Mouse (Mus musculus): Measurements from ENCODE around the gene Tmem115. TPM values are rescaled to one million over a fixed set of nuclear protein-coding genes. Genes with fewer than 3 reads are reported as not detected.

Tmem115 gene
- polyA plus RNA-seq, 1 experiment from 2014 or later = 46.0 TPM

GRCm38 (mm10) chr9:107496359-107496758 lies 37.4 kb upstream of the Tmem115 start:
- Histone ChIP-seq H3K27ac (ENCODE audit: low read depth, low read length) (no peak overlapping the region), H3K9ac (ENCODE audit: low read depth, low read length) (no peak overlapping the region), H3K4me3 (ENCODE audit: low read length) (no peak overlapping the region), H3K27me3 (replicated peaks; ENCODE audit: control insufficient read depth, insufficient read depth, low read length) (no peaks in the 10 kb centered on the region), H3K4me1 (ENCODE audit: control insufficient read depth, insufficient read depth, low read depth, low read length) (no peaks in the 10 kb centered on the region), H3K4me2 (ENCODE audit: low read length) (no peak overlapping the region), H3K9me3 (ENCODE audit: control insufficient read depth, low read length) (no peaks in the 10 kb centered on the region), H3K36me3 (ENCODE audit: control insufficient read depth, insufficient read depth, low read length) (no peaks in the 10 kb centered on the region)
- ATAC-seq = no peak
- 92% methylated on average over 3 of the region's 3 CpGs for WGBS

- Histone ChIP-seq H3K4me2 (ENCODE audit: low read length) (no peak overlapping the region), H3K27me3 (replicated peaks; ENCODE audit: control insufficient read depth, insufficient read depth, low read length) (no peaks in the 10 kb centered on the region), H3K4me3 (ENCODE audit: low read length) (no peak overlapping the region), H3K36me3 (ENCODE audit: control insufficient read depth, insufficient read depth, low read length) (no peaks in the 10 kb centered on the region), H3K9me3 (ENCODE audit: control insufficient read depth, low read length) (no peaks in the 10 kb centered on the region), H3K9ac (ENCODE audit: low read depth, low read length) (no peak overlapping the region), H3K4me1 (ENCODE audit: control insufficient read depth, insufficient read depth, low read depth, low read length) (peaks cover 15% of the 10 kb centered on the region), H3K27ac (ENCODE audit: low read depth, low read length) (no peak overlapping the region)
- 93% methylated on average over 3 of the region's 3 CpGs for WGBS
- no peak for ATAC-seq
These were observed 32.9 kb upstream of the Tmem115 start for GRCm38 (mm10) chr9:107500708-107501286.

- ATAC-seq = no peak
- no peak overlapping the region for H3K4me3 ChIP-seq (ENCODE audit: low read length)
- no peaks in the 10 kb centered on the region for H3K36me3 ChIP-seq (ENCODE audit: control insufficient read depth, insufficient read depth, low read length)
- peaks cover 18% of the 10 kb centered on the region for H3K4me1 ChIP-seq (ENCODE audit: control insufficient read depth, insufficient read depth, low read depth, low read length)
- H3K27me3 ChIP-seq (replicated peaks; ENCODE audit: control insufficient read depth, insufficient read depth, low read length) = no peaks in the 10 kb centered on the region
- no peaks in the 10 kb centered on the region for H3K9me3 ChIP-seq (ENCODE audit: control insufficient read depth, low read length)
- no peak overlapping the region for H3K27ac ChIP-seq (ENCODE audit: low read depth, low read length)
- H3K9ac ChIP-seq (ENCODE audit: low read depth, low read length) = no peak overlapping the region
- no peak overlapping the region for H3K4me2 ChIP-seq (ENCODE audit: low read length)
- 81% methylated on average over 12 of the region's 12 CpGs for WGBS
These were observed 31.5 kb upstream of the Tmem115 start for GRCm38 (mm10) chr9:107502131-107502846.

GRCm38 (mm10) chr9:107504662-107505537 lies 28.8 kb upstream of the Tmem115 start:
- H3K4me1 ChIP-seq (ENCODE audit: control insufficient read depth, insufficient read depth, low read depth, low read length) = peaks cover 31% of the 10 kb centered on the region
- H3K27ac ChIP-seq (ENCODE audit: low read depth, low read length) = peak overlapping the region; percentile 55
- ATAC-seq = peak; percentile 34; the same call in 1 of the 2 replicates
- no peaks in the 10 kb centered on the region for H3K36me3 ChIP-seq (ENCODE audit: control insufficient read depth, insufficient read depth, low read length)
- H3K4me3 ChIP-seq (ENCODE audit: low read length) = no peak overlapping the region
- H3K27me3 ChIP-seq (replicated peaks; ENCODE audit: control insufficient read depth, insufficient read depth, low read length) = no peaks in the 10 kb centered on the region
- 43% methylated on average over 19 of the region's 19 CpGs for WGBS
- H3K9ac ChIP-seq (ENCODE audit: low read depth, low read length) = no peak overlapping the region
- H3K4me2 ChIP-seq (ENCODE audit: low read length) = no peak overlapping the region
- no peaks in the 10 kb centered on the region for H3K9me3 ChIP-seq (ENCODE audit: control insufficient read depth, low read length)

GRCm38 (mm10) chr9:107508266-107508665 lies 25.5 kb upstream of the Tmem115 start:
- Histone ChIP-seq H3K9ac (ENCODE audit: low read depth, low read length) (peak overlapping the region; percentile 19; the same call in 1 of the 2 replicates), H3K36me3 (ENCODE audit: control insufficient read depth, insufficient read depth, low read length) (no peaks in the 10 kb centered on the region), H3K27me3 (replicated peaks; ENCODE audit: control insufficient read depth, insufficient read depth, low read length) (no peaks in the 10 kb centered on the region), H3K4me2 (ENCODE audit: low read length) (no peak overlapping the region), H3K4me3 (ENCODE audit: low read length) (no peak overlapping the region), H3K27ac (ENCODE audit: low read depth, low read length) (peak overlapping the region; percentile 30; the same call in 1 of the 2 replicates), H3K9me3 (ENCODE audit: control insufficient read depth, low read length) (no peaks in the 10 kb centered on the region), H3K4me1 (ENCODE audit: control insufficient read depth, insufficient read depth, low read depth, low read length) (peaks cover 34% of the 10 kb centered on the region)
- 41% methylated on average over 10 of the region's 10 CpGs for WGBS
- peak; percentile 46; the same call in 1 of the 2 replicates for ATAC-seq

GRCm38 (mm10) chr9:107510384-107511100 lies 23.2 kb upstream of the Tmem115 start:
- H3K36me3 ChIP-seq (ENCODE audit: control insufficient read depth, insufficient read depth, low read length) = no peaks in the 10 kb centered on the region
- no peak for ATAC-seq
- H3K9ac ChIP-seq (ENCODE audit: low read depth, low read length) = no peak overlapping the region
- no peak overlapping the region for H3K4me2 ChIP-seq (ENCODE audit: low read length)
- WGBS = 66% methylated on average over 14 of the region's 14 CpGs
- no peaks in the 10 kb centered on the region for H3K9me3 ChIP-seq (ENCODE audit: control insufficient read depth, low read length)
- peaks cover 19% of the 10 kb centered on the region for H3K4me1 ChIP-seq (ENCODE audit: control insufficient read depth, insufficient read depth, low read depth, low read length)
- no peak overlapping the region for H3K27ac ChIP-seq (ENCODE audit: low read depth, low read length)
- H3K4me3 ChIP-seq (ENCODE audit: low read length) = no peak overlapping the region
- H3K27me3 ChIP-seq (replicated peaks; ENCODE audit: control insufficient read depth, insufficient read depth, low read length) = no peaks in the 10 kb centered on the region

GRCm38 (mm10) chr9:107511436-107511835 lies 22.3 kb upstream of the Tmem115 start:
- Histone ChIP-seq H3K4me3 (ENCODE audit: low read length) (no peak overlapping the region), H3K9me3 (ENCODE audit: control insufficient read depth, low read length) (no peaks in the 10 kb centered on the region), H3K4me2 (ENCODE audit: low read length) (no peak overlapping the region), H3K27ac (ENCODE audit: low read depth, low read length) (no peak overlapping the region; the same call in 1 of the 2 replicates), H3K27me3 (replicated peaks; ENCODE audit: control insufficient read depth, insufficient read depth, low read length) (no peaks in the 10 kb centered on the region), H3K9ac (ENCODE audit: low read depth, low read length) (no peak overlapping the region), H3K4me1 (ENCODE audit: control insufficient read depth, insufficient read depth, low read depth, low read length) (peaks cover 19% of the 10 kb centered on the region), H3K36me3 (ENCODE audit: control insufficient read depth, insufficient read depth, low read length) (no peaks in the 10 kb centered on the region)
- WGBS = 40% methylated on average over 8 of the region's 8 CpGs
- no peak for ATAC-seq

GRCm38 (mm10) chr9:107512326-107512725 lies 21.4 kb upstream of the Tmem115 start:
- no peaks in the 10 kb centered on the region for H3K27me3 ChIP-seq (replicated peaks; ENCODE audit: control insufficient read depth, insufficient read depth, low read length)
- no peak for ATAC-seq
- WGBS = 35% methylated on average over 16 of the region's 16 CpGs

More at GRCm38 (mm10) chr9:107512326-107512725, 21.4 kb upstream of the Tmem115 start:
- Histone ChIP-seq H3K4me2 (ENCODE audit: low read length) (no peak overlapping the region), H3K27ac (ENCODE audit: low read depth, low read length) (no peak overlapping the region; the same call in 1 of the 2 replicates), H3K36me3 (ENCODE audit: control insufficient read depth, insufficient read depth, low read length) (no peaks in the 10 kb centered on the region), H3K4me3 (ENCODE audit: low read length) (no peak overlapping the region), H3K9ac (ENCODE audit: low read depth, low read length) (no peak overlapping the region), H3K4me1 (ENCODE audit: control insufficient read depth, insufficient read depth, low read depth, low read length) (peaks cover 16% of the 10 kb centered on the region), H3K9me3 (ENCODE audit: control insufficient read depth, low read length) (no peaks in the 10 kb centered on the region)
